Mouse (Mus musculus) common myeloid progenitor, adult 5-6 weeks (primary cell): Measurements from ENCODE around the gene Tmem108. TPM values are rescaled to one million over a fixed set of nuclear protein-coding genes. Genes with fewer than 3 reads are reported as not detected.
A peak's percentile ranks its signal among the peaks of the same experiment; 100 is the strongest.

Source experiments
- ATAC-seq: replicated peaks from 2 replicates; pipeline ENCODE4 v1.8.0; 2016; ENCODE audit warnings: low read depth, mild to moderate bottlenecking, moderate TSS enrichment, inconsistent platforms; ENCODE audit not compliant: poor library complexity, severe bottlenecking
- total RNA-seq: library from RNA; stranded (forward); fragments of 200-1000, 187-1606 nt; gene quantifications from 2 replicates; pipeline ENCODE4 v1.2.3, GENCODE M21; 2017

Tmem108 gene
- total RNA-seq, 1 experiment from 2014 or later: not detected

DNA sequence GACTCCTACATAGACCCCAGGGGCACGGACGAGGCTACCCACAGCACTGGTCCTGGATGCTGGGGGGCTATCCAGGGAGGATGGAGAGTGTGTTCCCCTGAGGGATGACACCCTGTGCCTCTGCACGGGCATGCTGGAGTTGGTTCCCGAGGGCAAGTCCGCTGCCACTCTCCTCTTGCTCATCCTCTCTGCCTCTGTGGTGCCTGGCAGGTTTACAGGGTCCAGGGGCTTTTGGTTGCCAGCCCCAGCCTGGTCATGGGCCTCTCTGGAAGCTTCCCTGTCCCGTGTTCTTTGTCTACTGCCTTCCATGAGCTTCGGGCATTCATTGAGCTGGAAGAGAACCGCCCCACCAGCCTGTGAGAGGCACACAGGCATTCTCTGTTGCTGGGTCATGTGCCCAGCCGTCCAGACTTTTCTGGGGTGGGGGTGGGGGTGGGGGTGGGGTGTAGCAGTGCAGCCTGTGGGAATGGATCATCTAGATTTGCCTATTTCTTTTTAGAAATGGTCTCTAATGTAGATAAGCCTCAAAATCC is 281.5 kb downstream of the Tmem108 start, which contains the start of gene Bfsp2:
Bfsp2 (minus strand) TSS at position 377 of the 533 bp plus-strand sequence.
- no peak for ATAC-seq

DNA sequence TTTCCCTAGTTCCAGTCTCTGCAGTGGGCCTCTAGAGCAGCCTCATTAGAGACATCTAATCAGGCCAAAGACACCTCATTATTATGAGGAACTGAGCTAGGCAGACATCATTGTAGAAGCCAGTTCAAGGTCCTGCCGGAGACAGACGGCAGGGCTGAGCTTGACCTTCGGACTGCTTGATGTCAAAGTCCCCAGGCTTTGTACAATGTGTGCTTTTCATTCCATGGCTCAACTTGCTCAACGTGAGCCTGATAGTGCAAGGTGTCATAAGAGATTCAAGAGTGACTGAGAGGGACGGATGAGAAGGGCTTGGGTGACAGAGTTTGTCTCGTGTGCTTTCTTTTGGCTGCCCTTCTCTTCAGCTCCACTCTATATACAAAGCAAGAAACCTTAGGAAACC is 286.2 kb downstream of the Tmem108 start:
- no peak for ATAC-seq

DNA sequence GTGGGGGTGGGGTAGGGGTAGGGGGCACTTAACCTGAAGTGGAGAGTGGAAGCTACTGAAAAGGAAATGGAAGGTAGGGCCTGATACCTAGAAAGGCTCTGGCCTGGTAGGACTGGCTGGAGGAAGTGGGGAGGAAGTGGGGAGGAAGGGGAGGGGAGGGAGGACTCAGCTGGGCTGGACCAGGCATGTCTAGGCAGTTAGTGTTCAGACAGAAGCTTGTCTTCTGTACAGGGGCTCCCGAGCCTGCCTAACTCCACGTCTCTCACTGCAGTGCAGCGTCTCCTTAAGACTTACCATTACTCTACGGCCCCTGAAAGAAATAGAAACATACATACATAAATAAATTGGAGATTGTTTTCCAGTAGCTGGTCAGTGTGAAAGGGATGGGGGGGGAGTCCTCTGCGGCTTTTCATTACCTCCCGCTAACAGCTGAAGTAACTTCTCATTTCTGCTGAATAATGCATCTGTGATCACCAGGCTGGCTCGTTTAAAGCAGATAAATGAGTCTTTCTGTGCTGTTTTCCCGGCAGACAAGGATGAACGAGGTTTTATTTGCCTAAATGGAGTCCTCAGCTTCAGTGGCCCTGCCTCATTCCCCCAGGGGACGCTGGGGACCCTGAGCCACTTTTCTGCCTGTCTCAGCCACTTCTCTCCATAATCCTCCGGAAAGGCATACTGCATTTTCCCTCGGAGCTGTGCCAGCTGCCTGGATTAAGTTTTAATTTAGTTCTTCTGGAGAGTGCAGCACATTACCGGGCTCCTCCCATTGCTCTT is 287.5 kb downstream of the Tmem108 start:
- peak; percentile 65 for ATAC-seq

DNA sequence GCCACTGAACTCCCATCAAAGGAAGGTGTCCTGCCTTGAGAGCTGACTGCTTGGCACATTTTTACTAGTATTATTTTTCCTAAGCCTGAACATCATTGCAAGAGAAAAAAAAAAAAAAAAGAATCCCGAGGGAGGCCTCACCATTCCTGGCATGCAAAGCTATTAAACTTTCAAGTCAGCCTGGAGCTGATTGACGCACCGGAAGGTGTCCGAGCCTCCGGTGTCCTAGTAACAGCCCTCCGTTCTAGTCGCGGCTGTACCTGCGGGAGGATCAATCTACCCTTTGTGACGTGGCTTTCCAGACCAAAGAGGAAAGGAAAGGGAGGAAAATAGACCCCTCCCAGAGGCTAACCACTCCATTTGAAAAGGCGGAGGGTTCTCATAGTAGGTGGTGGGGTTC is 289.9 kb downstream of the Tmem108 start:
- ATAC-seq: no peak

DNA sequence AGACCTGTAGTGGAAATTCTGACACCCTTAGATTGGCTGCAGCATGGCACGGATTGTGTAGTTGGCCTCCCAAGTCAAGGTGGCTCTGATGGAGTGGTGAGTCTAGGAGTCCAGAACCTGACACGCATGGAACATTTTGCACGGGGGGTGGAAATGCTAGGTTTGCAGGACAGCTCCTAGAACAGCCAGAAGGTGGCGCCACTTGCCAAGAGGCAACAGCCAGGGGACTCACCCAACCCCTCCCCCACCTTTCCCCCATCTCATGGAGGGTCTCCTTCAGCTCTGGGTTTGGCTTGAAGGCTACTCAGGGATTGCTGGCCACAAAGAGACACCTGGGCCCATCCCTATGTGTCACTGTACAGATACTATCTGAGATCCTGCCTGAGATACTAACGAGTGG is 292.1 kb downstream of the Tmem108 start:
- ATAC-seq: 0 out of 2 replicates have a peak, but pooled peaks have one; percentile 36

DNA sequence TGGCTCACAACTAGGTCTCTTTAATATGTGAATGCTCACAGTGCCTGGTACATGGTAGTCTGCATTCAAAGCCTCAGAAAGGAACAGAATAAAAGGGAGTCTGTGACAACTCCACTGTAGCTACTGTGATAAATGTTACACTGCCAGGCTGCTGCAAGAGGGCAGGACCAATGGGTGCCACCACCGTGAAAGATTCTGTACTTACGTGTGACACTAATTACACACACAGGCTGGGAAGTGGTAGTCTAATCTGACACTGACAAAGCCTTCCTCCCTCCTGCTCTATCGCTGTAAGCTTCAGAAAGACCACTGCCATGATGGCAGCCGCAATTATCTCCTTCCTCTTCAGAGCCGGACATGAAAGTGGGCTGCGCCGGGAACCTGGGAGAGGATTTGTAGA is 292.7 kb downstream of the Tmem108 start:
- ATAC-seq: no peak

DNA sequence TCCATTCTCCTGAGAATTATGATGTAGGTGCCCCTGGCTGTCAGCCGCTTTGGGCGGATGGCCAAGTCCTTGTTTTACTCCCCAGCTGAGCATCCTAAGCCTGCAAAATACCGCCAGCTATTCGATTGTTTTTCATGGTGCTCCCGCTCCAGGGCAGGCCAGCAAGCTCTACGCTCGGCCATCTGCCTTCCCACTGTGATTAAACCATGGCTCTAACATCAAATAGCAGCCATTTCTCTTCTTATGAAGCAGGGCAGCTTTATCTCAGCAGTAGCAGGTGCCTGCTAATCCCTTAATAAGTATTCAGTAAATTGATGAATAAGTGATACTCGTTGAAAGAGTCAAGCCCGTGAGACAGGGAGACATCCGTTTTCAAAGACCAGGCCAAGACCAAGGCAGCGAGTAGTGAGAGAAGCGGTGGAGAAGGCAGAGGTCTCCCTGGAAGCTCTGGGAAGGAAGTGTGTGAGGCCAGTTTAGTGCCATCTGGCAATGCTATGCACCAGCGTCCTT is 295.9 kb downstream of the Tmem108 start:
- ATAC-seq: no peak

DNA sequence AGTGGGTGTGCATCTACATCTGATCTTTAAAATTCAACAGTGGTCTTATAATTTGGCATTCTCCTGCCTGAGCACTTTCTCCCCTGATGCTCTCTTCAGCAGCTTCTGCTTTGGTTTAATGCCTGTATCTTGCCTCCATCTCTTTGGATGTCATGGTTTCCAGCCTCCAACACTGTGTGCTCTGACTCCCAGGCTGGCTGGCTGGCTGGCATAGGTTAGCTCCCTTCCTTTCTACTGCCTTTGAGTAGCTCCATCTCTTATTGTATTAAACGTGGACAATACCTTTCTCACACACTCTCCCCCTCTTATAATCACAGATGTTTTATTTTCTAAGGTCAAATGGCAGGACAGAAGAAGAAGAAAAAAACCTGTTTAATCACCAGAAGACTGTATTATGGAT is 296.3 kb downstream of the Tmem108 start:
- ATAC-seq: no peak

DNA sequence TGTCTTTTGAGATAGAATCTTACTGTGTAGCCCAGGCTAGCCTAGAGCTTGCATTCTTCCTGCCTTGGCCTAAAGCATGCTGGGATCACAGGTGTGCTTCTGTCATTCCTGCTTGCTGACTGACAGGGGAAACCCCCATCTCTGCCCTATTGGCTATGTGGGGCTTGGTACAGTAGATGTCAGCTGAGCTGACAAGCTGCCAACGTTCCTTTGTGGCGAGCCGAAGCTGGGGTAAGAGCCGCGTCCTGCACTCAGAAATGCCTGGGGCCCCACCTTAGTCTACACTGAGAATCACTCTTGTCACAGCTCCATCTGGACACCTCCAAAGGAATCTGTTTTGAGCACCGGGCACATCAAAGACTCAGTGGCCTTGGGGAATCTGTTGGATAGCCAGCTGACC is 297.8 kb downstream of the Tmem108 start:
- 0 out of 2 replicates have a peak, but pooled peaks have one; percentile 36 for ATAC-seq

DNA sequence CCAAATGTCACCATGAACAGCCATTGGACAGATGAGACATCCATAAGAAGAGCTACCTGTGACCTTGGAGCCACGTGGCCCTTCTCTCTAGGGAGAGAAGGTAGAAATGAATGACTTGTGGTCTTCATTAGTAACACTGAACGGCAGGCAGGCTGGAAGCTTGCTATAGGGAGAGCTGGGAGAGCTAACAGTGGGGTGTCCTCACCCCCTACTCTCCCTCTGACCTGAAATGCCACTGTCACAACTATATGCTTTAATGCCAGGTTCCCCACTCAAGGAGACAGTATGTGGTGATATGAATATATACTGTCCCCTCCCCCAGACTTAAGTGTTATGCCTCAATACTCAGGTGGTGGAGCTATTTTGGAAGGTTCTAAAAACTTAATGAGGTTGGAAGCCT is 301.8 kb downstream of the Tmem108 start:
- no peak for ATAC-seq

DNA sequence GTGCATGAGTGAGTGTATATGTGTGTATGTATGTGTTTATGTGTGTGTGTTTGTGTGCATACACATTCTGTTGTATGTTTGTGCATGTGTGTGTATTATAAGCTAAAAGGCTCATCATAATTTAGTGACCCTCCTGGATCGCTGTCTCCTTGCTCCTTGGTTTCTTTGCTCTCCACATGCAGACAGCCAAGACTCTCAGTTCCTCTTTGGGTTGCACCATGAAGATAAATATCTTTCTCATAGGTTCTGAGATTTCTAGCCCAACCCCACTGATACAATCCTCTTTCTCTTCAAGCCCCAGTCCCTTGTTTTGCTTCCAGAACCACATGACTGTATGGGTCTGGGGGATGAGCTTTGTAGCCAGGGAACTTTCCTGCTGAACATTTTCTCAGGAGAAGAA is 302.3 kb downstream of the Tmem108 start:
- no peak for ATAC-seq

DNA sequence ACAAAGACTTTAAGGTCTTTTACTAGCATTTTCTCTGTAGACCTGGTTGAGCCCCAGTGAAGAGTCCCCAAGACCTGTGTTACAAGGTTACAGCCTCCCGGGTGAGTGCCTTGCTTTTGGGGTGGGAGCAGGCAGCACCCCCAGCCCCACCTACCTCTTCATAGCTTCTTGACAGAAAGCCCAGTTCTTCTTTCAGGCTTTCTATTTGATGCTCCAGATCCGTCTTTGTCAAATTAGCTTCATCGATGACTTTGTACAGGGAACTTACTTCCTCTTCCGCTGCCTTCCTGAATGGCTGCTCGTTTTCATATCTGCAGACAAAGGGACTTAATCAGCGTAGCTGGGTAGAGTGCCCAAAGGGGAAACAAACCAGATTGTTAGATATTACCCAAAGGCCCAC is 312.0 kb downstream of the Tmem108 start:
- ATAC-seq: peak; percentile 56

DNA sequence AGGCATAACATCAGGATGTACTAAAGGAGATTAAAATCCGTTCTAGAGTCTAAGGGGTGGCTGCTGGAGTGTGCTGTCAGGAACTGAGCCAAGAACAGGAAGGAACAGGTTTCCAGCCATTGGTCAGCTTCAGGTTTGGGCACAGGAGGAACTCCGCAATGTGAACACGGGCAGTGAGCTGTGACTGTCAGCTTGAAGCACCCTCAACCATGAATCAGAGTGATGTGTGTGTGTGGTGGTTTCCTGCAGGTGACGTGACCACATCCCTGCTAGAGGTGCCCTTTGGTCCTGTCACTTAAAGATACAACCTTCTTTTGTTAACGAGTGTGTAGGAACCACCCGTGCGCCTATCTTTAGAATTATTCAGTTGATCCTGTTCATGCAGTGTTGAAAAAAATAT is 312.5 kb downstream of the Tmem108 start:
- peak; percentile 94 for ATAC-seq

DNA sequence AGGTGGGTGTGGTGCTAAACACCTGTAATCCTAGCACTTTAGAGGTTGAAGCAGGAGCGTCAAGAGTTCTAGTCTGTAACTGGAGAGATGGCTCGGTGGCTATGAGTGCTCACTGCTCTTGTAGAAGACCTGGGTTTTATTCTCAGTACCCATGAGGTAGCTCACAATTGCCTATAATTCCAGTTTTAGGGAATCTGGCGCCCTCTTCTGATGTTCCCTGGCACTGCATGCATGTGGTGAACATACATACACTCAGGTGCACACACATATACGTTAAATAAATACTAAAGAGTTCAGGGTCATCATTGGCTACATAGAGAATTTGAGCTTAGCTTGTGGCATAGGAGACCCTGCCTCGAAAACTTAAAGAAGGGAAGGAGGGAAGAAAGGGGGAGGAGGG is 317.0 kb downstream of the Tmem108 start:
- no peak for ATAC-seq

DNA sequence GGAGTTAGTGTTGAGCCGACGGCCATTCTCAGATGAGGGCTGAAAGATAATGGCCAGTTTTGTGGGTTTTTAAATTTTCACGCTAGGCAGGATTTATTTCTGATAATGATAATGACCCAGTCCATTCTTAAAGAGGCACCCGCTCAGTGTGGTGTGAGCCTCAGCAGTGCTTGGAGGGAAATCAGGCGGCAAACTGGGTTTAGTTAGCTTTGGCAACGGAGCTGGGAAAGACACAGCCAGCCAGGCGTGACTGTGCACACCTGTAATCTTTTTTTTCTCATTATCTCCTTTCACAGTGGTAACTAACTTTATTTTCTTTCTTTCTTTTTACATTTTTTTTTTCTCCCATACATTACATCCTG is 317.8 kb downstream of the Tmem108 start:
- ATAC-seq: no peak

DNA sequence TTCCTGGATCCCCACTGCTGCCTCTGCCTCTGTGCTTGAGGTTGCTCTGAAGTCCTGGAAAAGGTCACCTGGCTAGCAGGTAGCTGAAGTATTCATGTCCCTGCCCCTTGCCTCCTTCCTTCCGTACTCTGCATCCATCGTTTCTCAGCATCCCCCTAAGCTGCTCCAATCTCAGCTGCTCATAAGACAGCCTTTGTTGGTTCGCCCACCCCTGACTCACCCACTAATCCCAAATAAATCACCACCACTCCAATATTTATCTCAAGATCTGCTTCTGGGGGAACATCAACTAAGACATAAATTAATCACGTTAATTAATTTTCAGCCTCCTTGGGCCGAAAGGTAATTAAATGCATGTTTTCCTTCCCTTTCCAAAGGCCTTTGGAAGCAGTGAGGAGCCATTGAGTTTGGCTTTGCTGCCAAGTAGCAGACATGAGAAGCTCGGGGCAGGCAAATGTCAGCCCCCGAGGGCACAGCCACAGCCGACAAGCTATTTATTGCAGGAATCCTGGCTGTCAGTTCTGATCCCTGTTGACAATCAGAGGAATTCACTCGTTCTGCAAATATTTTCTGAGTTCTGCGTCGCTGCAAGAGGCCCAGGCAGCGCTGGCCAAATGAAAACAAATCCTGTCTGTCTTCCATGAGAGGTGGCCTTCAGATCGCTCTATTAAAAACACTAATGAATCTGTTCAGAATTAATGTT is 318.4 kb downstream of the Tmem108 start:
- ATAC-seq: no peak

DNA sequence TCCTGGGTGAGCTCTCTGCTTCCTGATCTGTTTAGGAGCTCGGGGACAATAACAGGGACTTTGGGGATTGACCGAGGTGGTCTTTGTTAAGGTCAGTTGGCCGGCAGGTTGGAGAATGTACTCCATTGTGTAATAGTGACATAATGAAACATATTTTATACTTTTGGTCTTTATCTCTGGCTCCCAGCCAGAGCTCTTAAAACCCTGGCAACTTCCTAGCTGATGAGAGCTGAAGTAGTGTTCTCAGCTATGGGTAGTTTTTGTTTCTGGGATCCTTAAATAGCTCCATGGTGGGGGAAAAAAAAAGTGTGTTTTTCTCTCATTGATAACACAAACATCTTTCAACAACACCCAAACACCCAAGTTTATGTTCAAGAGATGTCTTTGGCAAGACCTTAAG is 321.0 kb downstream of the Tmem108 start:
- no peak for ATAC-seq

DNA sequence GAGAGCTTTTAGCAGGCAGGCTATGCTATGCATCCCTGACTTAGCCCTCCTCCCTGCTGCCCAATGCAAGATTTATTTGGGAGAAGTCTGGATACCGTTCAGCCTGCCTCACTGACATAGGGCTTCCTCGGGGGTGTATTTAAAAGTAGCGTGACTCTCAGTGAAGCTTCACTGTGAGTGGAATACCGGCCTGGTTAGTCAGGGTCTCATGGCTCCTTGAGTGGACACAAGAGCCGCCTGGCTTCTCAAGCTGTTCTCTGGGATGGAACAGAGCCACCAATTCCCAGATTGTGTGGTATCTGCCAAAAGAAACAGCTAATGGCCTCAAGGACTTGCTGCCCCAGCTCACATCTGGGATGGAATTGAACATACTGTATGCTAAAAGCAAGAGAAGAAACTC is 324.5 kb downstream of the Tmem108 start:
- ATAC-seq: no peak

DNA sequence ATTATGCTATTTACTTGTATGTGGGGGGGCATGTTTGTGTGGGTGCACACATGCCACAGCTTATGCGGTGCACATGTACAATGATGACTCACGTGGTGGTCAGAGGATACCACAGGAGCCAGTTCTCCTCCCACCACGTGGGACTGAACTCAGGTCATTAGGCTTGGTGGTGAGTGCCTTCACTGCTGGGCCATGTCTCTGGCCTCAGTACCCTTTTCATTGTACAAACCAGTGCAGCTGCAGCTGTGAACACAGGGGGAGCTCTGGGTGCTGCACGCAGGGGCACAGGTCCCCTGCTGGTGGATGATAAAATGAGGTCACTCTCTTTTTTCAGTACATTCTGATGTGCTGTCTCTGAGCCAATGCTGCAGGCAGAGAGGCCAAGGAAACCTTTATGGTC is 327.5 kb downstream of the Tmem108 start:
- peak; percentile 99 for ATAC-seq
